Mouse (Mus musculus) cerebellum, postnatal 4 days (tissue): Measurements from ENCODE around the gene Lyrm9.

Source experiments
- DNase-seq, 2 experiments: peaks; one replicate each; pipeline ENCODE4 v3.0.0; 2022; ENCODE audit warnings: low spot score in 2 of 2, mixed read lengths in 1 of 2

The Lyrm9 gene

GRCm38 (mm10) chr11:78826442-78827013 lies at the start of gene Lyrm9:
TSS of gene Lyrm9 (plus strand) at chr11:78826584.
- peak; percentile 99 for DNase-seq

GRCm38 (mm10) chr11:78777851-78778680 lies 48.3 kb upstream of the Lyrm9 start:
- DNase-seq = no peak

GRCm38 (mm10) chr11:78780002-78780401 lies 46.4 kb upstream of the Lyrm9 start:
- no peak for DNase-seq

GRCm38 (mm10) chr11:78780571-78780970 lies 45.8 kb upstream of the Lyrm9 start:
- no peak for DNase-seq

- DNase-seq = no peak
Observed at GRCm38 (mm10) chr11:78782326-78782725, 44.1 kb upstream of the Lyrm9 start.

GRCm38 (mm10) chr11:78782791-78783347 lies 43.5 kb upstream of the Lyrm9 start:
- DNase-seq = no peak

- no peak for DNase-seq
Observed at GRCm38 (mm10) chr11:78786013-78786431, 40.4 kb upstream of the Lyrm9 start.

GRCm38 (mm10) chr11:78789370-78790060 lies 36.9 kb upstream of the Lyrm9 start:
- no peak for DNase-seq

GRCm38 (mm10) chr11:78791582-78791981 lies 34.8 kb upstream of the Lyrm9 start:
- peak; percentile 32 to 71 for DNase-seq

GRCm38 (mm10) chr11:78792055-78792454 lies 34.3 kb upstream of the Lyrm9 start:
- DNase-seq = no peak

GRCm38 (mm10) chr11:78792465-78792864 lies 33.9 kb upstream of the Lyrm9 start:
- no peak for DNase-seq

- DNase-seq = no peak
Observed at GRCm38 (mm10) chr11:78793116-78793515, 33.3 kb upstream of the Lyrm9 start.

- DNase-seq = no peak
Observed at GRCm38 (mm10) chr11:78796072-78796729, 30.2 kb upstream of the Lyrm9 start.

GRCm38 (mm10) chr11:78801094-78801493 lies 25.3 kb upstream of the Lyrm9 start:
- DNase-seq = no peak

GRCm38 (mm10) chr11:78803587-78804316 lies 22.6 kb upstream of the Lyrm9 start:
- DNase-seq = peak; percentile 62 to 88

- DNase-seq = no peak
Observed at GRCm38 (mm10) chr11:78804551-78804950, 21.8 kb upstream of the Lyrm9 start.

GRCm38 (mm10) chr11:78805198-78805597 lies 21.2 kb upstream of the Lyrm9 start:
- DNase-seq = no peak

GRCm38 (mm10) chr11:78805691-78806137 lies 20.7 kb upstream of the Lyrm9 start:
- DNase-seq = no peak

- DNase-seq = no peak
Observed at GRCm38 (mm10) chr11:78807341-78808108, 18.9 kb upstream of the Lyrm9 start.

GRCm38 (mm10) chr11:78809398-78809797 lies 17.0 kb upstream of the Lyrm9 start:
- DNase-seq = no peak
